Mouse (Mus musculus) layer of hippocampus, postnatal 14 days (tissue): Measurements from ENCODE around the gene Adat1. TPM values are rescaled to one million over a fixed set of nuclear protein-coding genes. Genes with fewer than 3 reads are reported as not detected.

ENCODE experiments used
- DNase-seq, 2 experiments: peaks; one replicate each; pipeline ENCODE4 v3.0.0; 2021 to 2022; ENCODE audit warnings: low spot score in 2 of 2, mixed read lengths in 1 of 2
- long read RNA-seq, 2 experiments: library from polyadenylated mRNA; stranded (forward); transcript quantifications; one replicate each; pipeline ENCODE4 v2.0.0; 2021
- total RNA-seq, 2 experiments: library from RNA; stranded (reverse); gene quantifications; 2 replicates each; pipeline ENCODE4 v1.2.3; 2021

Adat1 gene
- total RNA-seq = 1 to 10 TPM; 4.3 to 5.2 TPM
- long read RNA-seq, experiment 1, partial matches to known transcripts = 0 of 2 reads
- long read RNA-seq, experiment 1, other reads (novel, unspliced or antisense) = 0 of 2 reads
- long read RNA-seq, experiment 2, partial matches to known transcripts = 1 of 6 reads
- long read RNA-seq, experiment 2, other reads (novel, unspliced or antisense) = 2 of 6 reads

DNA sequence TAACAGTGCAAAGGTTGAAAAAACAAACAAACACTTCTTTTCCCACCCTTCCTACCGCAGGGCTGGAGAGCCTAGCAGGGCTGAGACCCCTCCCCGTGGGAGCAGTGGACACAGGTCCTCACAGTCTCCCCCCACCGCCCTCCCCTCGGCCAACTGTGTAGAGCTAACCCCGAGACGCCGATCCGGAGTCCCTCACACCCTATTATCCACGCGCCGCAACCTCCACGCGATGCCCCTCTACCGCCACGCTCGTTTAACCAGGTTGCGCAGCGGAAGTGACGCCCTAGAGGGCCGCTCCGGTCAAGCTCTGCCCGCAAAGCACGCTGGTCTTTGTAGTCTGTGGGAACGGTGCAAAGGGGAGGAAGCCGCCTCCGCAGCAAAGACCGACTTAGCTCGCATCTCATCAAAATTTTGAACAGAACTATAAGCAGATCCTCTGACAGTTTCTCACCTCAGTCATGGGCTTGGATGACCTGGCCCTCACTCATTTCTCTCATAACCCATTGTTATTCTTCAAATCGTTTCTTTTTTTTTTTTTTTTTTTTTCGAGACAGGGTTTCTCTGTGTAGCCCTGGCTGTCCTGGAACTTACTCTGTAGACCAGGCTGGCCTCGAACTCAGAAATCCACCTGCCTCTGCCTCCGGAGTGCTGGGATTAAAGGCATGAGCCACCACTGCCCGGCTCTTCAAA lies at the start of gene Adat1:
Gene Adat1 (minus strand): TSS at position 290 of the 690 bp plus-strand sequence.
- DNase-seq = peak; percentile 64 to 92

DNA sequence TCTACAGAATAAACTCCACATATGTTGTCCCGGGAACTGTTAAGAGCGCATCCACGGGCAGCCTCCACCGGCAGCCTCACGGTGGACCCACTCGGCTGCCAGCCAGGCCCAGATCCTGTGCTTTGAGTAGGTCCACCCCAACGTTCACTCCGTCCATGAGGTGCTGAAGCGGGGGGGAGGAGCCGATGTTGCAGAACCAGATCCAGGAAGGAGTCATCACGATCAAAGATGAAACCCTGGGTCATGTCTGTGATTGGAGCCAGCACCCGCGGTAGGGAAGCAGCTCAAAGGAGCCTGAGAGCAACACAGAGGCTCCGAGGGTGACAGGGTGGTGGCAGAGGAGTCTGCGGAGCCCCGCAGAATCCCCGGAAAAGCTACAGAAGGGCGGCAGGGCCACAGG lies 45.4 kb upstream of the Adat1 start:
- no peak for DNase-seq

DNA sequence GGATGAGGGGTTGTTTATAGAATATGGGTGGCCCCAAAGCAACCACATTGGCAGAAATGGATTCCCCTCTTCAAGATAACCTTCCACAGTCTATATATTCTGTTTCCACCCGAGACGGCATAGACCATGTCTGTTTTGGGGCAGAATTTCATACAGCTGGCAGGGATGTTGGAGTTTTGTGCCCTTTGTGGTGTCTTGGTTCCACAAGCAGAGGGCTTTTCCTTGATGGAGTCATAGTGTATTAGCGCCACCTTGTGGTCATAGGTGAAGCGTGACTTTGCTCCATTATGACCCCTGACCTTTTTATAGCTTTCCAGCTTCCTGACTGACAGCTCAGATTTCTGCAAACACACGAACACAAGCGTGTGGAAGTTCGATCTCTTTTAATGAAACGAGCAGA lies 42.5 kb upstream of the Adat1 start:
- peak; percentile 16 to 27 for DNase-seq

DNA sequence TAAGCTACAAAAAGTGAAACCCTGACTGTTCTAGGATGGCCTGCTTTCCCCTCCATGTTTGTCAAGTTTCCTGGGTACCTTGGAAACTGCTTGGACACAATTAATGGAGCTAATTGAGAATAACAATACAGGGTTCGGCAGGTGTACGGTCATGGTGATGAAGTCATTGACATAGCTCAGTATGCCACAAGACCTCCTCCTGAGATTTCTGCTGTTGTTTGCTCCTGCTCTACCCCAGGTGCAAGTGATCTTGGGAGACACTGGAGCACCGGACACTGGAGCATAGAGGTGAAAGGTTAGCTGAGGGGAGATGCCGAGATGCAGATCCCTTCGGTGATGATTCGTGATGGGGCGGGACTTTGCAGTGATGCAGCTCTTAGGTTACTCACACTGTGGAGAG lies 41.0 kb upstream of the Adat1 start:
- DNase-seq = no peak

DNA sequence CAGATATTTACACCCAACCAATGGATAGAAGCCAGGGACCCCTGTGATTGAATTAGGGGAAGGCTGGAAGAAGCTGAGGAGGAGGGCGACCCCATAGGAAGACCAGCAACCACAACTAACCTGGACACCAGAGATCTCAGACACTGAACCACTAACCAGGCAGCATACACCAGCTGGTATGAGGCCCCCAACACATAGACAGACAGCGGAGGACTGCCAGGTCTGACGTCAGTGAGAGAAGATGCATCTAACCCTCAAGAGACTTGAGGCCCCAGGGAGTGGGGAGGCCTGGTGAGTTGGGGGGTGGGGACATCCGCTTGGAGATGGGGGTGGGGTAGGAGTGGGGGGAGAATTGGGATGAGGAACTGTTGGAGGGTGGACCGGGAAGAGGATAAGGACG lies 38.6 kb upstream of the Adat1 start:
- no peak for DNase-seq

DNA sequence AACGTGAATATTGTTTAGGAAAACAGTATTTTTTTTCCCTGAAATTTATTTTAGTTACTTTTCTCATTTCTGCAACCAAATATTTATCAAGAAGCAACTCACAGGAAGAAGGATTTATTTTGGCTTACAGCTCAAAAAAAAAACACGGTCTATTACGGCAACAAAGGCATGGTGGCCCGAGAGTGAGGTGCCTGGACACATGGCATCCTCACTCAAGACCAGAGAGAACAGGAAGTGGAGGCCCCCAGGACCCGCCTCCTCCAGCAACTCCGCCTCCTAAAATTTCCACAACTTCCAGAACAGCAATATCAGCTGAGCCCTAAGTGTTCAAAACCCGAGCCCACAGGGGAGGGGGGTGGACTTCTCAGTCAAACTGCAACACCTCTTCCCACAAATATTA lies 37.4 kb upstream of the Adat1 start:
- no peak for DNase-seq

DNA sequence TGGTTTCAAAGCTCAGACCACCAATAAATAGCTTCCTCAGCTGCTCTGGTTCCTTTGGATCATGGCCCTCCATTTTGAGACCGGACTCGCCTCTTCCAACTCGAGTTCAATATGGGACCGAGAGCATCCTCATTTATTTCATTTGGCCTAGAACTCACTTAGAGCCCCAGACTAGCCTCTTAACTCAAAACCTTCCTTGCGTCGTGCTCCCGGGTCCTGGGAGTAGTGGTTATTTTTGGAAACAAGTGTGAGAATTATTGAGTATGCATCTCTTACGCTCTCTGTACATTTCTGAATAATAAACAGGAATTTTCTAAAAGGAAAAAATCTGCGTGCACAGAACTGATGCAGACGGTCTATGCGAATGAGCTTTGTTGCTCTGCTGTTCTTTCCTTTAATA lies 22.8 kb upstream of the Adat1 start, which contains the start of gene Gm6793:
Gene Gm6793 (minus strand): TSS at position 101 of the 400 bp plus-strand sequence.
- no peak for DNase-seq

DNA sequence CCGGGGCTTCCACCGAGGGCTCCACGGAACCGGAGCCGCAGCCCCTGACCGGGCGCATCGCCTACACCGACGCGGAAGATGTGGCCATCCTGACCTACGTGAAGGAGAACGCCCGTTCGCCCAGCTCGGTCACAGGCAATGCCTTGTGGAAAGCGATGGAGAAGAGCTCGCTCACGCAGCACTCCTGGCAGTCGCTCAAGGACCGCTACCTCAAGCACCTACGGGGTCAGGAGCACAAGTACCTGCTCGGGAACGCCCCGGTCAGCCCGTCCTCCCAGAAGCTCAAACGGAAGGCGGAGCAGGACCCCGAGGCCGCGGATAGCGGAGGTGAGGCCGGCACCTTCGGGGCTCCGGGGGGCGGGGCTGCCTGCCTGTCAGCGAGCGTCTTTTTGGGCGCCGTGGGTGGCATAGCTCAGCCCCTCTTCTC lies 19.7 kb upstream of the Adat1 start:
- DNase-seq = no peak

DNA sequence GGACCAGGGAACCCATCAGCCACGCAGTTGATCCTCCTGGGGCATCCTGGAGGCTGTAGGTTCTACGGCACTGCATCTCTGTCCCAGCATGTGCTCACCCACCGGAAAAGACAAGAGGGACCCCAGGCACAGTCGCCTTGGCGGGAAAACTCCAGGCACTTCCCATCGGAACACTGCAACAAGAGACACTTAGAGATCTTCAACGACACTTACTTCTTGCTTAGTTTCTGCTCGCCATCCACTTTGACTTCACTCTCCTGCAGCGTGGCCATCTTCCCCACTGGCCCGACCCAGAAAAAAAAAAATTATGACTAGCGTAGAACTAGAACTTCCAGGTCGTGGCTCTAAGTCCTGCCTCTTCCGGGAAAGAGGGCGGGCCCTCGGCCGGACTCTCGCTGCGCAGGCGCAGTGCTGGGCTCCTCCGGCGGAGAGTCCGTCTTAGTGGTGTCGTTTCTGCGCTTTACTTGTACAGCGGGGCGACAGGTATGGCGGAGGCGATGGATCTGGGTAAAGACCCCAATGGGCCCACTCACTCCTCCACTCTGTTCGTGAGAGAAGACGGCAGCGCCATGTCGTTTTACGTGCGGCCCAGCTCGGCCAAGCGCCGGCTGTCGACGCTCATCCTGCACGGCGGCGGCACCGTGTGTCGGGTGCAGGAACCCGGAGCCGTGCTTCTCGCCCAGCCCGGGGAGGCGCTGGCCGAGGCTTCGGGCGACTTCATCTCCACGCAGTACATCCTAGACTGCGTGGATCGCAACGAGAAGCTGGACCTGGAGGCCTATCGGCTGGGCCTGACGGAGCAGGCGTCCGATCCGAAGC lies 19.1 kb upstream of the Adat1 start, which contains the start of the genes Kars and Terf2ip:
Gene Kars (minus strand): TSS at position 327 of the 819 bp plus-strand sequence.
Gene Terf2ip (plus strand): TSS at position 402 of the 819 bp plus-strand sequence.
- DNase-seq = peak; percentile 90 to 94

DNA sequence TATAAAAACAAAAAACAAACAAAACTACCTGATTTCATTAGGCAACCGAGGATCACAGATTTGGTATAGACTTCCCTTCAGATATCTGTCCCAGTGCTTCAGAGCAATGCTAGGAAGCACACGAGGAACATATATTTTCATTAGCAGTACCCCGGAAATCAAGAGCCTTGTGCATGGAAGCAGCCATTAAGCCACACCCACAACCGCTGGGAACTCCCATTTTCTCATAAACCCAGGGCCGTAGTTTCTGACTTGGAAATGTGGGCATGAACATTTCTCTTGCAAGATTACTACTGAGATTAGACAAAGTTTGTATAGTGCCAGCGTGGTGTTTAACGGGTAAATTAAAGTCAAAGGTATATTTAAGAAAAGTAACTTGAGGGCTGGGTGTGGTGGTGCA lies 17.5 kb upstream of the Adat1 start:
- DNase-seq = no peak

DNA sequence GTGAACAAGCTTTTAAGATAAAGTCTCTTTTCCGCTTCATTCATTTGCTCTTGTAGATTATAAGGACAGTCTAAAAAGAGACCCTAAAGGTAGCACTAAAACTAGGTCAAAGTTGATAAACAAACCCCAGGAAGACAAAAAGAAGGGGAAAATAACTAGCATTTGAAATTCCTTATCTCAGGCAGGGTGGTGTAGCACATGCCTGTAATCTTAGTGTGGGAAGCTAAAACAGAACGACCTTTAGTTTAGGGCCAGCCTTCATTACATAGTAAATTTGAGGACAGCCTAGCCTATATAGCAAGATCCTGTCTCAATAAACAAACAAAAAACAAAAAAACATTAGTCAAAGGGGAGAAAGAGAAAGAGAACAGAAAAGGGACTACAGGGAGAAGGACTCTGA lies 15.6 kb upstream of the Adat1 start:
- no peak for DNase-seq

DNA sequence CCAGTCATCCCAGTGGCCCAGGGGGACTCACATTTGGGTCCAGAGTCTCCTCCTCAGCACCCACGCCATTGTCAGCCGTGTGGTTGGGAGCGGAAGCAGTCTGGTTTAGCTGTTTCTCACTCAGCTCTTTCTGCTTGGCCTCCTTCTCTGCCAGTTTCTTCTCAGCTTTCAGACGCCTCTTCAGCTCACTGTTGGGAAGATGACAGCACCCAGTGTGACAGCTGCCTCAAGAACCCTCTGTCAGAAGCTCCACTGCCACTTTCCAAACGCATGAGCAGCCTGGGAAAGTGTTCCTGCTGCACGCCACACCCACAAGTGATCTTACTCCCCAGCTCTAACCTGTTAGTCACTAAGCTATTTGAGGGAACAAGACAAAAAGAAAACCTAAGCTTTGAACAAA lies 13.5 kb upstream of the Adat1 start:
- peak in 1 of 2 experiments; percentile 43 for DNase-seq

DNA sequence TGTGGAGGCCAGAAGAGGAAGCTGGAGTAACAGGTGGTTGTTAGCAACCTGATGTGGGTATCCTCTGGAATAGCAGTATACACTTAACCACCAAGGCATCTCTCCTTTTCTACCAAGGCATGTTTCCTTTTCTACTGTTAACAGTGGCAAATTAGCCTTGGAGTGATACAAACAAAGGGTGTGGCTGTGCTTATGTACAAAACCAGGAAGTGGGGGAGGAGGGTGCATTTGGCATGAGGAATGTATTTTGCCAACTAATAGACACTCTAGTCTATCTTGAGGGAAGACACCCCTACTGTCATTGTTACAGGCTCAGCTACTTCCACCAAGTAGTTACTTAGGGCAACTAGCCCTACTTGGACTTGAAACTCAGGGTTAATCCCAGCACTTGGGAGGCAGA lies 12.7 kb upstream of the Adat1 start:
- no peak for DNase-seq

DNA sequence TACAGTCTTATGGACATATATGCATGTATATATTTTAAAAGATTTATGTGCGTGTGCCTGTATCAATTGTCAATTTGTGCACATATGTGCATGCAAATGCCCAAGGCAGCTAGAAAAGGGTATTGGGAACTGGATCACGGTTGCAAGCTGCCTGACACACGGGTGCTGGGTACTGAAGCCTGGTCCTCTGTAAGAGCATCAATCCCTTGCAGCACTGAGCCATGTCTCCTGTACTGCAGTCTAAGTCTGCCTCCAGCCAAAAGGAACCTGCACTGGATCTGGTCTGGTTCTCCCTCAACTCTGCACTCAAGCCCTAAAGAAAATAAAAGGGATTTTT lies 569 bp upstream of the Adat1 start:
- no peak for DNase-seq

DNA sequence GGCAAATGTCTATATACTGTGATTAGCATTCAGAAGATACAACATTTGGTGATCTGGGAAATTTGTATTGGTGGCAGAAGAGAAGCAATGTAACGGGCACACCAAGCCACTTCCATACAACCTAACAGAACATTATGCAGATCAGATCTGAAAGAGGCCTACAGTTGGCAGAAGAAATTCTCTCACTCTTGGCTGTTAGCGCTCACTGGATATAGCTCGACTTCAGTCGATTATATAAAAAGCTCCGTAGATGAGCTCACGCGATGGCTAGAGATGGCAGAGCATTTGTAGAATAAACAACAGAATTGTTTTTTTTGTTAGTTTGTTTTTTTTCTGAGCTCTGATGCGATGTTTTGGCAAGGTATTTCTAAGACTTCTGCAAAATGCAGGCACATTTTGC lies 824 bp downstream of the Adat1 start:
- DNase-seq = no peak

DNA sequence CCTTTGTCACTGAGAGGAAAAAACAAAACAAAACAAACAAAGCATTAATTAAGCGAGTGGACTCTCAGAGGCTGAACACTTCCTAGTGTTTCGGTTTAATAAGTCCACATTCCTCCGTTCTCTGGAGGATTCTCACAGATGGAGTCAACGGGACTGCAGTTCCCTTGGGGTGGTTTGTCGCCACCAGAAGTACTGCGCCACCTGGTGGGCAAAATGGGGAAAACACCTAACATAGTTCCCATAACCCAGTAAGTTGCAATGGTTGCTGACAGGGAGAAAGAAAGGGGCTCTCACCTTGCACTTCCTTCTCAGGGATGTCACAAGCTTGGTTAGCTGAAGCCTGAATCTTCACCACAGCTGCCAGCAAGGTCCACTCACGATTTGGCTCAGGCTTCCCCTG lies 2.2 kb downstream of the Adat1 start:
- peak; percentile 71 to 79 for DNase-seq

DNA sequence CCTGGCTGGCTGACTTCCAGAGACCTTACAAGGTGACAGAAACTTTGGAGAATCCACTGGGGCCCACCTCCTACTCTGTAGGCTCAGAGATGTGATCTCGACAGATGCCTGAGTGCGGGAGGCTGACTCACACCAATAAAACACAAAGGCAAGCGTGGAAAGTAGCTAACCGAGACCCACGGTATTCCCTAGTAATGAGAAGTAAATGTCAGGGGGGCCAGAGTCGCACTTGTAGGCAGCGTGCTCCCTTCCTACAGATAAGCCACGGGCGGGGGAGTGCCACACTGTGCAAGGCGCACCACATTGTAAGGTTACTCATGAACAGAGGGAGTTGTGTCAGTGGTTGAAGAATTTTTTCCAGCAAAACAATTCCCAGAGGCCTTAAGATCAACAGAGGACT lies 7.6 kb downstream of the Adat1 start:
- no peak for DNase-seq

DNA sequence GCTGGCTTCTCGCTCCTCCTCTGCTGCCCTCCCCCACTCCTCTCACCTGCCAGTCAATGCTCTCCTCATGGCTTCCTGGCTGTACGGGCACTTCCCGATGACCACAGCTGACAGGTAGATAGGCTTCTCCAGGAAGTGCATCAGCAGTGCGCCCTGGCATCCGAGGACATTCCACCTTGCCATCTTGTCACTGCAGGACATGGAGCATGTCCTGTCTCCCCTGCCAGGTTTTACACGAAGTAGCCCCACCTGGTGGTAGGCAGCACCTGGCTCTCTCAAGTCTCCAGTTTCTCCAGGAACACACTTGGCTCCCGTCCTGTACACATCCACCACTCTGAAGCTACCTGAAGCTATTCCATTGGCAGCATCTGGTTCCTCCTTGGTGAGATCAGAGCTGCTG lies 10.0 kb downstream of the Adat1 start:
- DNase-seq = no peak

DNA sequence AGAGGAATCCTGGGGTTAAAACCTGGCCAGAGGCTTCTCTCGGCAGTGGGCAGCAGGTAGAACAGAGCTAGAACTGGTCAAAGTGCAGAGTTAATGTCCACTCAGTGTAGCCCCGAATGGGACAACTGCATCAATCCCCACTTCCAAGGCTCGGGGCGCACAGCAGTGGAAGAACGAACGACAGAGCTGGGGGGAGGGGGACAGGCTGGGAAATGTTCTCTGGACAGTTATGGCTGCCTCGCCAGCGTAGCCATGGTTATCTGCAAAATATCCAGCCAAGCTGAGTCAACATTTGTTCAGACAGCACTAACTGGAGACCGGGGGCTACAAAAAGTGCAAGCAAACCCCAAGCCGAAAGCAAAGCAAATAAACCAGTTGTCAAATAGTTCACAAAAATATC lies 14.0 kb downstream of the Adat1 start:
- peak in 1 of 2 experiments; percentile 64 for DNase-seq

DNA sequence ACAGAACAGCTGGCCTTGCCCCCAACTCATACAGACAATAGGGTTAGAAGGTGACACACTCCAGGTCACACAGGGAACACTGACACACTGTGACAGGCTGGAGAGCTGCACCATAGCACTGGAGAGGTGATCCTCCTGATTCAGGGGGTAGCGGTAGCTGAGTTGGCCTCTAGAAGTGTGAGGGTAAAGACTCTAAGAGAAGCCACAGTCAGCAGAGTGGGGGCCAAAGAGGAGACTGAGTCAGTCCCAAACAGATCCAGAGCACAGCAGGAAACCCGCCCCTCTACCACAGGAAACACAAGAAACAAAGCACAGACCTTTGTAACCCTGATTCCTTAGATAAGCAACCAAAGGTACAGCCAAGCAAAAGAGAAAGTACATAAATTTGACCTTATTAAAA lies 15.8 kb downstream of the Adat1 start:
- DNase-seq = no peak

DNA sequence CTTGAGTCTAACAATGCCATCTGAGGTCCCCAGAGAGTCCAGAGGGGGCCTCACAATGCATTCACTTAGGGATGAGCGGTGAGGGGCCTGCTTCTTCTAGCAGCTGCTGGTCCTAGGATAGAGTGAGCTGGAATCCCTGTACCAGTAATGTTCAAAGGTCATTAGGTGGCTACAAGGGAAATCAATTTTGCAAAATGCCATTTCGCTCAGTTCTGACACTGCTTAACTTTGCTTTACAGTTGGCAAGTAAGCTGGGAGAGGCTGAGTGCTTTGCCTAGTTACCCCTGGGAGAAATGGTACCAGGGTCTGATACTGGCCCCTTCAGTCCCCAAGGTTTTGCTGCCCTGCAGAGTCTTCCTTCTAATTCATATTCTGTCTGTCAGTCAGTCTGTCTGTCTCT lies 16.4 kb downstream of the Adat1 start:
- DNase-seq = no peak

DNA sequence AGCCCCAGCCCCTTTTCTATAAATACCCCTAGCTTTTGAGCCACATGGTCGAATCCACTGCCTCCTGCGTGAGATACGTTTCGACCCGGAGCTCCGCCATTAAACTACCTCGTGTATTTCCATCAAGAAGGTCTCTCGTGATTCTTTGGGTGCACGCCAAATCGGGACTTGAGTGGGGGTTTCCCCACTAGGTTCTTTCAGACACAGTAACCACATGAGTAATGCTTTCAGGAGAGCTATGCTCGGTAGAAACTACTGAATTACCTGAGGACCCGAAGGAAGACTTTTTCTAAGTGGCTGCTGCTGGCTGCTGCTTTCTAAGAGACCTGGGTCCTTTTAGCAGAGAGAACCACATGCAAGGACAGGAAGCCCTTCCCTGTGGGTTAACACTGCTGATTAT lies 18.0 kb downstream of the Adat1 start:
- DNase-seq = no peak
